Mouse (Mus musculus): ENCODE data around the gene Arpp21. TPM values are rescaled to one million over a fixed set of nuclear protein-coding genes. Genes with fewer than 3 reads are reported as not detected.
"Not testable (repeated sequence)": the region's sequence is repeated elsewhere in the genome, so short reads cannot be mapped to it uniquely, and the experiment has no call there.

The Arpp21 gene
- polyA plus RNA-seq, 1 experiment from 2014 or later: 1.5 TPM

- WGBS: 71% methylated on average over 5 of the region's 5 CpGs
- Histone ChIP-seq H3K4me1 (peaks cover 10% of the 10 kb centered on the region; the same call in 1 of the 2 replicates), H3K27me3 (no peaks in the 10 kb centered on the region), H3K4me2 (no peak overlapping the region), H3K9me3 (replicated peaks) (no peaks in the 10 kb centered on the region), H3K27ac (no peak overlapping the region), H3K36me3 (no peaks in the 10 kb centered on the region), H3K4me3 (replicated peaks) (no peak overlapping the region), H3K9ac (no peak overlapping the region)
- ATAC-seq (replicated peaks; ENCODE audit: low FRiP score): no peak
These were observed 160.5 kb downstream of the Arpp21 start for GRCm38 (mm10) chr9:112075273-112075672.

GRCm38 (mm10) chr9:112074872-112075271, 160.9 kb downstream of the Arpp21 start:
- 40% methylated on average over 5 of the region's 5 CpGs for WGBS
- H3K36me3 ChIP-seq: no peaks in the 10 kb centered on the region

GRCm38 (mm10) chr9:112071368-112071767, 164.4 kb downstream of the Arpp21 start:
- Histone ChIP-seq H3K9me3 (replicated peaks) (no peaks in the 10 kb centered on the region), H3K27ac (no peak overlapping the region), H3K4me3 (replicated peaks) (no peak overlapping the region), H3K9ac (no peak overlapping the region), H3K36me3 (no peaks in the 10 kb centered on the region), H3K27me3 (no peaks in the 10 kb centered on the region), H3K4me2 (no peak overlapping the region), H3K4me1 (peaks cover 10% of the 10 kb centered on the region; the same call in 1 of the 2 replicates)
- 18% methylated on average over 3 of the region's 3 CpGs for WGBS
- no peak for ATAC-seq (replicated peaks; ENCODE audit: low FRiP score)

More at GRCm38 (mm10) chr9:112074872-112075271, 160.9 kb downstream of the Arpp21 start:
- Histone ChIP-seq H3K4me3 (replicated peaks) (no peak overlapping the region), H3K4me1 (peaks cover 10% of the 10 kb centered on the region; the same call in 1 of the 2 replicates), H3K4me2 (no peak overlapping the region), H3K27ac (no peak overlapping the region), H3K9me3 (replicated peaks) (no peaks in the 10 kb centered on the region), H3K9ac (no peak overlapping the region), H3K27me3 (no peaks in the 10 kb centered on the region)
- no peak for ATAC-seq (replicated peaks; ENCODE audit: low FRiP score)

GRCm38 (mm10) chr9:112070961-112071360, 164.8 kb downstream of the Arpp21 start:
- H3K4me1 ChIP-seq: peaks cover 10% of the 10 kb centered on the region; the same call in 1 of the 2 replicates
- H3K27me3 ChIP-seq: no peaks in the 10 kb centered on the region
- H3K36me3 ChIP-seq: no peaks in the 10 kb centered on the region
- no peak for ATAC-seq (replicated peaks; ENCODE audit: low FRiP score)
- no peak overlapping the region for H3K4me2 ChIP-seq
- H3K4me3 ChIP-seq (replicated peaks): no peak overlapping the region
- no peak overlapping the region for H3K27ac ChIP-seq
- H3K9me3 ChIP-seq (replicated peaks): no peaks in the 10 kb centered on the region
- H3K9ac ChIP-seq: no peak overlapping the region
- WGBS: 18% methylated on average over 5 of the region's 5 CpGs

GRCm38 (mm10) chr9:112068250-112068649, 167.5 kb downstream of the Arpp21 start:
- Histone ChIP-seq H3K36me3 (no peaks in the 10 kb centered on the region), H3K27me3 (no peaks in the 10 kb centered on the region), H3K9ac (no peak overlapping the region), H3K27ac (no peak overlapping the region), H3K9me3 (replicated peaks) (no peaks in the 10 kb centered on the region), H3K4me3 (replicated peaks) (no peak overlapping the region), H3K4me1 (peaks cover 10% of the 10 kb centered on the region; the same call in 1 of the 2 replicates), H3K4me2 (no peak overlapping the region)
- ATAC-seq (replicated peaks; ENCODE audit: low FRiP score): no peak
- 86% methylated on average over 5 of the region's 5 CpGs for WGBS

- ATAC-seq (replicated peaks; ENCODE audit: low FRiP score): no peak
- no peaks in the 10 kb centered on the region for H3K27me3 ChIP-seq
- H3K4me3 ChIP-seq (replicated peaks): no peak overlapping the region
- no peaks in the 10 kb centered on the region for H3K36me3 ChIP-seq
- H3K27ac ChIP-seq: no peak overlapping the region
- H3K4me1 ChIP-seq: no peaks in the 10 kb centered on the region
- WGBS: 72% methylated on average over 6 of the region's 6 CpGs
- H3K4me2 ChIP-seq: no peak overlapping the region
- H3K9me3 ChIP-seq (replicated peaks): no peaks in the 10 kb centered on the region
- no peak overlapping the region for H3K9ac ChIP-seq
These were observed 174.9 kb downstream of the Arpp21 start for GRCm38 (mm10) chr9:112060696-112061425.

- no peak for ATAC-seq (replicated peaks; ENCODE audit: low FRiP score)
- no peak overlapping the region for H3K9ac ChIP-seq
- H3K36me3 ChIP-seq: no peaks in the 10 kb centered on the region
- H3K4me3 ChIP-seq (replicated peaks): no peak overlapping the region
- H3K27ac ChIP-seq: no peak overlapping the region
- H3K4me2 ChIP-seq: no peak overlapping the region
- no peaks in the 10 kb centered on the region for H3K9me3 ChIP-seq (replicated peaks)
- no peaks in the 10 kb centered on the region for H3K27me3 ChIP-seq
- no peaks in the 10 kb centered on the region for H3K4me1 ChIP-seq
- WGBS: 75% methylated on average over 6 of the region's 6 CpGs
These were observed 180.8 kb downstream of the Arpp21 start for GRCm38 (mm10) chr9:112054807-112055381.

GRCm38 (mm10) chr9:112047903-112048467, 187.8 kb downstream of the Arpp21 start:
- WGBS: 87% methylated on average over 9 of the region's 9 CpGs
- no peaks in the 10 kb centered on the region for H3K36me3 ChIP-seq

GRCm38 (mm10) chr9:112040566-112040965, 195.2 kb downstream of the Arpp21 start:
- Histone ChIP-seq H3K36me3 (no peaks in the 10 kb centered on the region), H3K9me3 (replicated peaks) (no peaks in the 10 kb centered on the region), H3K27ac (no peak overlapping the region), H3K27me3 (no peaks in the 10 kb centered on the region), H3K4me3 (replicated peaks) (no peak overlapping the region), H3K4me2 (no peak overlapping the region), H3K9ac (no peak overlapping the region), H3K4me1 (no peaks in the 10 kb centered on the region)
- 89% methylated on average over 1 of the region's 1 CpGs for WGBS
- no peak for ATAC-seq (replicated peaks; ENCODE audit: low FRiP score)

More at GRCm38 (mm10) chr9:112047903-112048467, 187.8 kb downstream of the Arpp21 start:
- Histone ChIP-seq H3K4me1 (no peaks in the 10 kb centered on the region), H3K27me3 (0 out of 2 replicates have a peak, but pooled peaks cover 3% of the 10 kb centered on the region), H3K4me3 (replicated peaks) (no peak overlapping the region), H3K9ac (no peak overlapping the region), H3K9me3 (replicated peaks) (no peaks in the 10 kb centered on the region), H3K27ac (no peak overlapping the region), H3K4me2 (no peak overlapping the region)
- no peak for ATAC-seq (replicated peaks; ENCODE audit: low FRiP score)

- no peaks in the 10 kb centered on the region for H3K9me3 ChIP-seq (replicated peaks)
- no peaks in the 10 kb centered on the region for H3K36me3 ChIP-seq
- H3K27ac ChIP-seq: no peak overlapping the region
- H3K4me3 ChIP-seq (replicated peaks): no peak overlapping the region
- H3K27me3 ChIP-seq: no peaks in the 10 kb centered on the region
- H3K4me1 ChIP-seq: no peaks in the 10 kb centered on the region
- no peak for ATAC-seq (replicated peaks; ENCODE audit: low FRiP score)
- WGBS: 47% methylated on average over 9 of the region's 9 CpGs
- H3K9ac ChIP-seq: no peak overlapping the region
- no peak overlapping the region for H3K4me2 ChIP-seq
These were observed 198.0 kb downstream of the Arpp21 start for GRCm38 (mm10) chr9:112037732-112038131.

GRCm38 (mm10) chr9:112033840-112034239, 201.9 kb downstream of the Arpp21 start:
- H3K27ac ChIP-seq; H3K4me2 ChIP-seq; H3K9me3 ChIP-seq (replicated peaks); H3K27me3 ChIP-seq; H3K9ac ChIP-seq; H3K4me1 ChIP-seq; H3K36me3 ChIP-seq; H3K4me3 ChIP-seq (replicated peaks); ATAC-seq (replicated peaks; ENCODE audit: low FRiP score): not testable (repeated sequence)
- WGBS: 31% methylated on average over 4 of the region's 10 CpGs

GRCm38 (mm10) chr9:112032169-112032568, 203.6 kb downstream of the Arpp21 start:
- WGBS: 85% methylated on average over 7 of the region's 7 CpGs
- H3K4me2 ChIP-seq: no peak overlapping the region
- no peaks in the 10 kb centered on the region for H3K36me3 ChIP-seq
- H3K27ac ChIP-seq: no peak overlapping the region
- ATAC-seq (replicated peaks; ENCODE audit: low FRiP score): no peak
- H3K9ac ChIP-seq: no peak overlapping the region
- no peaks in the 10 kb centered on the region for H3K4me1 ChIP-seq
- no peaks in the 10 kb centered on the region for H3K27me3 ChIP-seq
- H3K9me3 ChIP-seq (replicated peaks): no peaks in the 10 kb centered on the region
- H3K4me3 ChIP-seq (replicated peaks): no peak overlapping the region
